Mouse (Mus musculus): ENCODE results near the gene Krtap31-2.

The Krtap31-2 gene

GRCm38 (mm10) chr11:99935991-99936390 lies at the start of gene Krtap31-2:
TSS of gene Krtap31-2 (plus strand) at chr11:99936291.
- no peak for DNase-seq (ENCODE audit: low spot score)

GRCm38 (mm10) chr11:99907620-99908019 lies 28.5 kb upstream of the Krtap31-2 start, which contains the start of gene Krtap31-1:
TSS of gene Krtap31-1 (plus strand) at chr11:99907920.
- DNase-seq (ENCODE audit: low spot score): no peak

- no peak for DNase-seq (ENCODE audit: low spot score)
These were observed 21.6 kb upstream of the Krtap31-2 start, which contains the start of gene Gm11565 for GRCm38 (mm10) chr11:99914451-99914850. TSS of gene Gm11565 (plus strand) at chr11:99914751.

GRCm38 (mm10) chr11:99937751-99938264 lies 1.7 kb downstream of the Krtap31-2 start:
- no peak for DNase-seq (ENCODE audit: low spot score)

GRCm38 (mm10) chr11:99948175-99948574 lies 12.1 kb downstream of the Krtap31-2 start, which contains the start of gene Krtap9-5:
TSS of gene Krtap9-5 (plus strand) at chr11:99948475.
- no peak for DNase-seq (ENCODE audit: low spot score)

- no peak for DNase-seq (ENCODE audit: low spot score)
These were observed 28.1 kb downstream of the Krtap31-2 start for GRCm38 (mm10) chr11:99964213-99964612.

- DNase-seq (ENCODE audit: low spot score): no peak
These were observed 29.9 kb downstream of the Krtap31-2 start for GRCm38 (mm10) chr11:99965961-99966360.

- no peak for DNase-seq (ENCODE audit: low spot score)
These were observed 42.9 kb downstream of the Krtap31-2 start, which contains the start of gene Krtap29-1 for GRCm38 (mm10) chr11:99978953-99979352. TSS of gene Krtap29-1 (minus strand) at chr11:99979053.

- DNase-seq (ENCODE audit: low spot score): no peak
These were observed 46.6 kb downstream of the Krtap31-2 start for GRCm38 (mm10) chr11:99982731-99983130.

- DNase-seq (ENCODE audit: low spot score): no peak
These were observed 47.4 kb downstream of the Krtap31-2 start for GRCm38 (mm10) chr11:99983442-99983841.

- no peak for DNase-seq (ENCODE audit: low spot score)
These were observed 49.4 kb downstream of the Krtap31-2 start for GRCm38 (mm10) chr11:99985291-99986092.

GRCm38 (mm10) chr11:99986180-99986647 lies 50.1 kb downstream of the Krtap31-2 start, which contains the start of gene Krtap16-1:
TSS of gene Krtap16-1 (minus strand) at chr11:99986597.
- no peak for DNase-seq (ENCODE audit: low spot score)

Data from MN1 (cell line).